Mouse (Mus musculus) lung, postnatal 0 days (tissue): ENCODE measurements at regions not wholly inside any gene's neighbourhood (a gene's known extent, or its start where the extent isn't known, plus 50 kb on each side); places are given as distances from the start of the nearest gene placed in this dataset.

Experiments used
- ATAC-seq: fragments of 200-750 bp; cut with Nextera tagmentation; 2 replicates; pipeline ENCODE4 v1.8.0; 2017; ENCODE audit warnings: moderate library complexity
- DNase-seq: peaks from one replicate; pipeline ENCODE4 v3.0.0-alpha.2; 2016; ENCODE audit warnings: low spot score
- H3K27ac ChIP-seq: fragments of 300-500 bp; sonication (generic); 2 replicates; pipeline ENCODE4 v1.5.1; 2014; ENCODE audit warnings: antibody characterized with exemption, mild to moderate bottlenecking, low read length, mixed read lengths
- H3K27me3 ChIP-seq: fragments of 300-500 bp; sonication (generic); replicated peaks from 2 replicates; pipeline ENCODE4 v1.6.1; 2014; ENCODE audit warnings: low read length, mixed read lengths; ENCODE audit not compliant: insufficient read depth
- H3K36me3 ChIP-seq: fragments of 300-500 bp; sonication (generic); 2 replicates; pipeline ENCODE4 v1.6.1; 2014; ENCODE audit warnings: low read length, mixed read lengths; ENCODE audit not compliant: insufficient read depth
- H3K4me1 ChIP-seq: fragments of 300-500 bp; sonication (generic); 2 replicates; pipeline ENCODE4 v1.6.1; 2014; ENCODE audit warnings: antibody characterized with exemption, low read depth, low read length, mixed read lengths; ENCODE audit not compliant: insufficient read depth
- H3K4me2 ChIP-seq: fragments of 300-500 bp; sonication (generic); replicated peaks from 2 replicates; pipeline ENCODE4 v1.6.1; 2014; ENCODE audit warnings: low read depth, mild to moderate bottlenecking, low read length, moderate library complexity, mixed read lengths
- H3K4me3 ChIP-seq: fragments of 300-500 bp; sonication (generic); 2 replicates; pipeline ENCODE4 v1.5.1; 2014; ENCODE audit warnings: low read depth, low read length
- H3K9ac ChIP-seq: fragments of 300-500 bp; sonication (generic); replicated peaks from 2 replicates; pipeline ENCODE4 v1.6.1; 2014; ENCODE audit warnings: low read depth, mild to moderate bottlenecking
- H3K9me3 ChIP-seq: fragments of 300-500 bp; sonication (generic); 2 replicates; pipeline ENCODE4 v1.6.1; 2016; ENCODE audit warnings: low read length, mixed read lengths
- CTCF ChIP-seq: IDR thresholded peaks from 2 replicates; pipeline ENCODE4 v1.5.1; 2016; ENCODE audit warnings: antibody characterized with exemption, mild to moderate bottlenecking
- EP300 ChIP-seq: IDR thresholded peaks from 2 replicates; pipeline ENCODE4 v1.6.1; 2016; ENCODE audit warnings: antibody characterized with exemption, mild to moderate bottlenecking, control low read depth
- WGBS: fragments of 180-500 bp; shearing (Covaris S2); extraction: QIAGEN DNeasy Blood & Tissue Kit; methylation state at CpG from one replicate; pipeline ENCODE4 v1.1.7; 2014; 5-methylcytosine and 5-hydroxymethylcytosine counted together

DNA sequence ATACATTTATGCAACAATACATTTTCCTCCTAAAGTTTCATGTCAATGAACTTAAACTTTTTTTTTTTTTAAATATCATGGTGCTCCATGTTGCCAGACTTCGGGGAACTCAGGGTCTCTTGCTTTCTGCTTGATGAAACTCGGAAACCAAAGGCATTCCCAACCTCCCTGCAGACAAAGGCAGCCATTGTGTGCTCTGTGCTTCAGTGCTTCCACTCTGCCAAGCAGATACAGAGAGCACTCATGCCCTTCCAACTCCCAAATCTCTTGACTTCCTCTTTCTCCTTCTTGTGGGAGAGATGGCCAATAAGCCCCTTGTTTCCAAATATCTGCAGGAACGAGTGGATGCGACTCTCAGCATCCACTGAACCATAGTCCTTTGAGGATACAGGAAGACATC, 94.0 kb upstream of the Klf3 start:
- H3K36me3 ChIP-seq: no peaks in the 10 kb centered on the region
- TF ChIP-seq CTCF (no peak), EP300 (no peak)
- peaks cover under 1% of the 10 kb centered on the region; the same call in 1 of the 2 replicates for H3K4me1 ChIP-seq
- H3K4me2 ChIP-seq: no peak overlapping the region
- no peak for ATAC-seq
- no peak for DNase-seq
- H3K9ac ChIP-seq: no peak overlapping the region
- no peaks in the 10 kb centered on the region for H3K27me3 ChIP-seq
- WGBS: 51% methylated on average over 4 of the region's 4 CpGs
- no peaks in the 10 kb centered on the region for H3K9me3 ChIP-seq
- H3K4me3 ChIP-seq: no peak overlapping the region
- no peak overlapping the region for H3K27ac ChIP-seq

- no peak for DNase-seq
- H3K27me3 ChIP-seq: no peaks in the 10 kb centered on the region
- no peak overlapping the region for H3K9ac ChIP-seq
- H3K4me2 ChIP-seq: no peak overlapping the region
- WGBS: 43% methylated on average over 3 of the region's 3 CpGs
- no peak overlapping the region for H3K4me3 ChIP-seq
- H3K9me3 ChIP-seq: no peaks in the 10 kb centered on the region
- TF ChIP-seq EP300 (no peak), CTCF (no peak)
- no peaks in the 10 kb centered on the region for H3K4me1 ChIP-seq
- H3K27ac ChIP-seq: no peak overlapping the region
- ATAC-seq: no peak
- no peaks in the 10 kb centered on the region for H3K36me3 ChIP-seq
Measured at GRCm38 (mm10) chr5:64710236-64710635, 93.0 kb upstream of the Klf3 start.

DNA sequence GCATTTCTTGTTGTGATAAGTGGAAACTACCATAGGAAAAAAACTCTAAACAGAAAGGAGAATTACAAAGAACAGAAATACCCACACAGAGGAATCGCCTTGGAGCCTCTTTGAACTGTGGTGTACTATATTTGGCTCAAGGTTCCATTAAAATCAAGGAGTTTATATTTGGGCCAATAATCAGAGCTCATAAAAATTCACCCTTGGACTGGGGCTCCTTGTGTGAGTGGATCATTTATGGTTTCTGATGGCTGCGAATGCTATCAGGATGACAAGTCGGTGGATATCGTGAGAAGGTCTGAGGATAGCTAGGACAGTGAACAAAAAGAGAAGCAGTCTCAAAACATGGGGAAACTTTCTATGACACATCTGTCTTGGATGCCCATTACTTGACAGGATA, 92.2 kb upstream of the Klf3 start:
- no peak overlapping the region for H3K4me2 ChIP-seq
- no peaks in the 10 kb centered on the region for H3K4me1 ChIP-seq
- DNase-seq: no peak

GRCm38 (mm10) chr5:64714221-64714653, 89.0 kb upstream of the Klf3 start:
- TF ChIP-seq EP300: no peak
- no peak for TF ChIP-seq CTCF
- Histone ChIP-seq H3K4me2 (no peak overlapping the region), H3K36me3 (no peaks in the 10 kb centered on the region), H3K9ac (no peak overlapping the region), H3K4me1 (no peaks in the 10 kb centered on the region), H3K27ac (no peak overlapping the region), H3K4me3 (no peak overlapping the region), H3K9me3 (no peaks in the 10 kb centered on the region), H3K27me3 (no peaks in the 10 kb centered on the region)
- no peak for DNase-seq
- 65% methylated on average over 10 of the region's 10 CpGs for WGBS
- no peak for ATAC-seq

More for the DNA sequence above, 92.2 kb upstream of the Klf3 start:
- Histone ChIP-seq H3K9me3 (no peaks in the 10 kb centered on the region), H3K4me3 (no peak overlapping the region), H3K9ac (no peak overlapping the region), H3K27ac (no peak overlapping the region), H3K36me3 (no peaks in the 10 kb centered on the region), H3K27me3 (no peaks in the 10 kb centered on the region)
- 88% methylated on average over 4 of the region's 4 CpGs for WGBS
- ATAC-seq: no peak
- TF ChIP-seq EP300 (no peak), CTCF (no peak)

DNA sequence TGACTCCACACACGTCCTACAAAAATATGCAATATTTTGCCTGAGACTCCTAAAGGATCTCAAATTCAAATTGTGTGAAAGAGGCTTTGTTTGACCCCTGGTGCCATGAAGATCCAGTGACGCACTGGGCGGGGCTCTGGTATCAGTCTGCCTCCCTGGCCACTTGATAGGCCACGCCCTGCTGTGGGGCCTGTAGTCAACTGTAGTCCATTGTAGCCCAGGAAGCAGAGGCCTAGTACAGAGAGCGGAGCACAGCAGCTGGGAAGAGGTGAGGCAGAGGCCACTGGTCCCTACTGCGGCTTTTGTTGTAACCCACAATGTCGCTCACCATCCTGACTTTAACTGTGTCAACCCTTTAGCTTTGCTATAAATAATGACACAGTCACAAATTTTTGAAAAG, 88.5 kb upstream of the Klf3 start:
- WGBS: 70% methylated on average over 7 of the region's 7 CpGs
- TF ChIP-seq CTCF: no peak
- TF ChIP-seq EP300: no peak
- no peak overlapping the region for H3K9ac ChIP-seq
- H3K27me3 ChIP-seq: no peaks in the 10 kb centered on the region
- DNase-seq (no peak), ATAC-seq (no peak)
- no peaks in the 10 kb centered on the region for H3K9me3 ChIP-seq
- H3K27ac ChIP-seq: no peak overlapping the region
- no peaks in the 10 kb centered on the region for H3K36me3 ChIP-seq
- H3K4me3 ChIP-seq: no peak overlapping the region
- H3K4me1 ChIP-seq: no peaks in the 10 kb centered on the region
- H3K4me2 ChIP-seq: no peak overlapping the region

- TF ChIP-seq EP300 (no peak), CTCF (no peak)
Measured at GRCm38 (mm10) chr5:64716551-64716950, 86.6 kb upstream of the Klf3 start.

GRCm38 (mm10) chr5:64722211-64722610, 81.0 kb upstream of the Klf3 start:
- ATAC-seq (no peak), DNase-seq (peak; percentile 54)
- TF ChIP-seq CTCF: no peak
- no peak for TF ChIP-seq EP300
- Histone ChIP-seq H3K36me3 (no peaks in the 10 kb centered on the region), H3K4me3 (no peak overlapping the region), H3K9ac (no peak overlapping the region), H3K9me3 (0 out of 2 replicates have a peak, but pooled peaks cover 3% of the 10 kb centered on the region), H3K4me2 (no peak overlapping the region), H3K27ac (no peak overlapping the region), H3K4me1 (no peaks in the 10 kb centered on the region), H3K27me3 (no peaks in the 10 kb centered on the region)

More at GRCm38 (mm10) chr5:64716551-64716950, 86.6 kb upstream of the Klf3 start:
- 64% methylated on average over 4 of the region's 4 CpGs for WGBS
- Histone ChIP-seq H3K4me1 (no peaks in the 10 kb centered on the region), H3K36me3 (no peaks in the 10 kb centered on the region), H3K4me2 (no peak overlapping the region), H3K27ac (no peak overlapping the region), H3K4me3 (no peak overlapping the region), H3K27me3 (no peaks in the 10 kb centered on the region), H3K9ac (no peak overlapping the region), H3K9me3 (no peaks in the 10 kb centered on the region)
- no peak for DNase-seq
- ATAC-seq: no peak
